Mouse (Mus musculus) megakaryocyte, embryonic 14.5 days (primary cell): ENCODE measurements around the gene Mtf2.

Experiments used
- FLI1 ChIP-seq: IDR thresholded peaks from 2 replicates; pipeline ENCODE4 v1.6.1; 2012; ENCODE audit warnings: low read length, inconsistent platforms, mixed read lengths
- GATA1 ChIP-seq: IDR thresholded peaks from 3 replicates; pipeline ENCODE4 v1.6.1; 2012; ENCODE audit warnings: mixed read lengths, low read length, inconsistent platforms, borderline replicate concordance

DNA sequence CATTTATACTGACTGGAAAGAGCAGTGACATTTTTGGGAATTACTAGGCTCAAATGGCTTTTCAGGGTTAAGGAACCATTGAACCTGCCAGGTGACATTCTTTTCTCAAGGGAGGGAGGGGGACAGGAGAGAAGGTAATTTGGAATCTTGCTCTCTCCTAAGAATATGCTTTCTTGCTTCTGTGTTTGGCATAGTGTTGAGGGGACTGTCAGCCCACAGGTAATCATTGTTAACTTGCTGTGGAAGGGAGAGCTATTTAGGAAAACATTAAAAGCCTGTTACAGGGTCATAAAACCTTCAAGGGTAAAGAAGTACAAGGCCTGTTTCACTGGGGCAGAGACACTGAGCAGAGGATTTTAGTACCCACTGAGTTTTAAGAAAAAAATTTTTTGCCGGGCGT lies 48.2 kb upstream of the Mtf2 start:
- no peak for TF ChIP-seq GATA1
- TF ChIP-seq FLI1, result no peak
